Mouse (Mus musculus): ENCODE measurements around the gene Dtx3l. TPM values are rescaled to one million over a fixed set of nuclear protein-coding genes. Genes with fewer than 3 reads are reported as not detected.
A peak's percentile ranks its signal among the peaks of the same experiment; 100 is the strongest.
"Not testable (repeated sequence)": the region's sequence is repeated elsewhere in the genome, so short reads cannot be mapped to it uniquely, and the experiment has no call there.

Dtx3l gene
- total and polyA plus RNA-seq, 3 experiments = 3.0 to 10.2 (median 7.0) TPM

- peak; percentile 47 for DNase-seq
These were observed 6.5 kb downstream of the Dtx3l start for GRCm38 (mm10) chr16:35932179-35933055.

DNA sequence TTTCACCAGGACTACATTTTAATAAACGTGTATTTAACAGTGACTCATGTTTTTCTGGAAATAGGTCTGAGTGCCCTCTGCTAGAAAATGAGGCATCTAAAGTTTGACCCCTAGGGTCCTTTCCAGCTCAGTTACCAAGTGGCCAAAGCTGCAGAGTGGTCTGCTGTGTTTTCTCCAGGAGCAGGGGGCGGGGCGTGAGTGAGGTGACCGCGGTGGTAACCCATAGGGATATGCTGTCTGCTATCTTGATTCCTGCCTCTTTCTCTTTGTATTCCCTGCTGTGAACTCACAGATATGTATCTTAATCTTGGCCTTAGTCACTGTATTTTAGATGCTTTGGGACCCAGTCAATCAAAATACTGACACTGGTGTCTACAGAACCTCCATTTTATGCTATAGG is 14.6 kb downstream of the Dtx3l start:
- DNase-seq = no peak

DNA sequence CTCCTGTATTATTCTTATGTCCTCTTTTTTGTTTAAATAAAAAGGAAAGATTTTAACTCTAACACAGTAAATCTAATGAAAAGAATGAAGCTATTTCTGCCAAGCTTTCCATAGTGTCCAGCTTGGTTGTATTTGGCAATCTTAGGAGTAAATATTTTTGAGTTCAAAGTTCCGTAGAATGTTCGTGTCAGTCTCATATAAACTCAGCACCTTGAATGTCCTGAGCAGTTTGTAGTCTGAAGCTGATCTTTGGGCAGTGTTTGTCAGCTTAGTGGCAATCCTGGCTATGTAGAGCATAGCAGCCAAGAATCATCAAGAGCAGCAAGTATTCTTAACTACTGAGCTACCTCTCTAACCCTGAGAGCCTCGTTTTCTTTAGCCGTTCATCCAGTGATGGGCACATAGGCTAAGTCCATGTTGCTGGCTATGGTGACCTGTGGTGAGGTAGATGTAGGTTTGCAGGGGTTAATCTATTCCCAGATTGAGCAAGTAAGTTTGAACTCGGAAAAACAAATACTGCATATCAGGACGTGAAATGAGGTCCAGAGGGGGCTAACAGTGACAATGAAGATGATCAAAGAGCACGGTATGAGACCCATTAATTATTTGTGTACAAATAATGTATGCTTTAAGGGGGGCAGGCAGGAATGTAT is 15.3 kb downstream of the Dtx3l start:
- DNase-seq = no peak

DNA sequence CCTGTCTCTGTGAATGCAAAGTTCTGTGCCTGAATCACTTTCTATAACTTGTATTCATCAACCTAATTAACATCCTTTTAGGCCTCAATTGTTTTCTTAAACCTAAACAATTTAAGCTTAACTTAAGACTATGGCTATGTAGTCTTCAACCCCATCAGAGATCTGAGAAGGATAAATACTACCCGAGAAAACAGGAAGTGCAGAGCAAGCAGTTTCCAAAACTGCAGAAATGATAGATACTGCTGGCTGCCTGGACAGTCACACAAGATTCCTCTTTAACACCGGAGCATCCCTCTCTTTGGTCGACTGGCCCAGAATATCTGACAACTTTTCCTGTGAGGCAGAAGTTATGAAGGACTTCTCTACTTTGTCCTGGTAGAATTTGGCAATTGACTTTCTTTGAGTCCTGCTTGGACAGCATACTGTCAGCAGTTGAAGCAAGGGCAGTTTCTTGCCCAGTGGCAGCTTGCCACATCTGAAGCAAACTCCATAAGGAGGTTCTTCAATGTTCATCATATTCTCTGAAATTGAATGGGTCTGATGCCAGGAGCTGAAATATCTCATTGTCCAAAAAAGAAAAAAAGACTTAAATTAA is 16.6 kb downstream of the Dtx3l start:
- DNase-seq = no peak

GRCm38 (mm10) chr16:35921676-35922235 is 17.2 kb downstream of the Dtx3l start:
- DNase-seq = no peak

DNA sequence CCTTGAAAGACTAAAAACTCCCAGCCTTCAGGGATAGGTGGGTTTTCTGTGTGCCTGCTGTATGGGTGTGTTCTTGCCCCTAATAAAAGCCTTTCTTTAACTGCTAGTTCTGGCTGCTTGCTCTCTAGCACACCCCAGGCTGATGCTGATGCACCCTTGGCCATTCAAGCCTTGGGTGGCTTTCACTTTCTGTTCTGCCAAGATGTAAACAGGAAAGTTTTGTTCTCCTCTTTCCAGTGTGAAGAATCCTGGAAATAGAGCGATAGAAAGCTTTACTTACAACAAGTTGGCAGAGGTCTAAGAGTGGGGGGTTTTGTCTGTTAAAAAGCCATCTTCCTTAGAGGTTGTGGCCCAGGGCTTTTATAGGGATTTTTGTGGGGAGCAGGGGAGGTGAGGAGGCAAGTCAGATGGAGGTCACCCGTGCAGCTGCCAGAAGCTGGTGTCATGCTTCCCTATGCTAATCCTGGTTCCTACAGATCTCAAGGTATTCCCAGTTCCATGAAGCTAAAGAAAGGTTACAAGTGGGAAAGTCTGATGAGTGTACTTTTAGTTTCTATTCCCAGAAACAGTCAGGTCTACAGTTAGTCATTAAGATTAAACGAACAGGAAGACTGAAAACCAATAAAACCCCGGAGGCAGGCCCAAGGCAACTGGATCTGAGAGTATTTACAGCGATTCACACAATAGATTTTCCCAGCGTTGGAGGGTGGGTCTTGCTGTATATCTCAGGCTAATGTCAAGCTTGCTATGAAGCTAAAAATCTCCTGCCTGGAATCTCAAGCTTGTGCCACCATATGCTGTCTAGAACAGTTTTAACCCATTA is 20.0 kb downstream of the Dtx3l start:
- DNase-seq = no peak

GRCm38 (mm10) chr16:35914301-35914700 is 24.6 kb downstream of the Dtx3l start:
- no peak for DNase-seq

DNA sequence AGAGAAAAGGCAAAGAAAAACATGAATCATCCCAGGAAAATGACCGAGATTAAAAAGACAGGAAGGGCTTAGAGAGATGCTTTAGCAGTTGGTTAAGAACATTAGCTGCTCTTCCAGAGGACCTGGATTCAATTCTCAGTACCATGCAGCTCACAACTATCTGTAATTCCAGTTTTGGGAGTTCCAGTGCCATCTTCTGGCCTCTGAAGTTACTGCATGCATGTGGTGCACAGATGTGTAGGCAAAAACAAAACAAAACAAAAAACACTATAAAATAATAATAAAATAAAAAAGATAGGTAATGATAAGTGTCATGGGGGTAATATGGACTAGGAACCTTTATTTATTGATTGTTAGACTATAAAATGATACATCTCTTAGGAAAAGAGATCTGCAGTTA is 25.4 kb downstream of the Dtx3l start:
- DNase-seq = no peak

DNA sequence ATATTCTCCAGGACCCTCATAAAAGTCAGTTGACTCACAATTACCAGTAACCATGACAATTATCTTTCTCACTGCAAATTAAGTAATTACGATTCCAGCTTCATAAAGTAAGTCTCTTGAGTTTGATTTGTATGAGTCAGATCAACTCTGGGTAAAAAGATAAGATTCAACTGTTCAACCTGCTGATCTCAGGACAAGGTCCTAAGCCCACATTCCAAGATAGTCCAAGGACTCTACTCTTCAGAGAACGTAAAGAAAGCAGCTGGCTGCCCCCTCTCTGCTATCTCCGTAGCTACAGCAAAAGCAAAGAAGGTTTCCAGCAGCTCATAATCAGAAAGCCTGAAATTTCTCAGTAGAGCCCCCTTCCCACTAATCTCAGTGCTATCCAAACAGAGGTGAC is 27.5 kb downstream of the Dtx3l start:
- no peak for DNase-seq

DNA sequence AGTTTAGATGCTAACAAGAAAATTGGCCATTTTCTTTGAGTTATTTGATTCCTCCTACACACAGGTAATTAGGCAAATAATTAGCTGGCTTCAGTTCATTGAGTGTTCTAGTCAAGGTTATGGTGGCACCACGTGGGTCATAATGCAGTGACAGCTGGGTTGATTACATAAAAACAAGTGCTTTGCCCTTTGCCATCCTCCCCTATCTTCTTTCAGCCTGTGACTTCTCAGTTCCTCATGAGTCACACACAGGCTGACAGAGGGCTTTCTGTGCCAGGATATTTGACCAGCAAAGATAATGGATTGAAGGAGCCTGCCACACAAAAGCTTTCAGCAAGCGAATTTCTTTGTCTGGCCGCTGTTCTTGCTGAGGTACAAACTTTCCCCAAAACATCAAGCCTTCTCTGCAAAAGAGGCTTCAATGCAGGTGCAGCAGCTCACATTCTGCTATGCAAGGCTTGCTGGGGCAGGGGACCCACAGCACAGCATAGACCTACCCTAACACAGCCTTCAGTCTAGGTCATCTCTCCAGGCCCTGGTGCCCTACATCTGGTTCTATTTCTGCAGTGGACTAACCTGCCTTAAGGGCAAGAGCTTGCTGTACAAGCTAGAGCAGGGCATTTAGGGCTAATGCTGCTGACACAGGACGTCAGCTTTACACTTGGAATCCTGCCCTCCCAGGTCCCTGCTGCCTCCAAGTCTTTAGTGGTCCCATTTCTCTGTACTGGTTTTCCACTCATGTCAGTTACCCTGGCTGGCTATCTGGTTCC is 31.3 kb downstream of the Dtx3l start:
- peak; percentile 74 for DNase-seq

DNA sequence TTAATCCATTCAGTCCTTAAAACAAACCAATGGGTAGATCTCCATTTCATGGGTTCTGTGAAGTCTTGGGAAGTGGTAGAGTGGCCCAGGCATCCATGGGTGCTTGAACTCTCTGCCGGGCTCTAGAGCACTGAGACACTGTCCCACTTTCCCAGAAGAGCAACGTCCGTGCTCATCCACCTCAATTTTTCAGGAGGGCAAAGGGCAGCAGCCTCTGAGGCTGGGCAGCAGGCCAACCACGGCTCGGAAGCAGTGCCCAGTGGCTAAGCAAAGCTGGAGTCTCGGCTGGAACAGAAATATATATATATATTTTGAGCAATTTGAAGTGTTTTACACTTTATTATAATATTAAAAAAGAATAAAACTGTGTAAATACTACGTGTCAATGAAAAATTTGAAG is 32.1 kb downstream of the Dtx3l start:
- peak; percentile 15 for DNase-seq

GRCm38 (mm10) chr16:35905819-35906485 is 33.0 kb downstream of the Dtx3l start:
- no peak for DNase-seq

- no peak for DNase-seq
These were observed 33.6 kb downstream of the Dtx3l start for GRCm38 (mm10) chr16:35905355-35905754.

GRCm38 (mm10) chr16:35904121-35904736 is 34.7 kb downstream of the Dtx3l start:
- no peak for DNase-seq

GRCm38 (mm10) chr16:35903014-35903640 is 35.8 kb downstream of the Dtx3l start:
- no peak for DNase-seq

- DNase-seq = no peak
These were observed 38.4 kb downstream of the Dtx3l start for GRCm38 (mm10) chr16:35900541-35900940.

- no peak for DNase-seq
These were observed 44.0 kb downstream of the Dtx3l start for GRCm38 (mm10) chr16:35894997-35895396.

- DNase-seq = not testable (repeated sequence)
These were observed 47.3 kb downstream of the Dtx3l start for GRCm38 (mm10) chr16:35891603-35892002.

GRCm38 (mm10) chr16:35890645-35891044 is 48.3 kb downstream of the Dtx3l start:
- no peak for DNase-seq
